Mouse (Mus musculus) CH12.LX (cell line): ENCODE results near the gene 5730480H06Rik. TPM values are rescaled to one million over a fixed set of nuclear protein-coding genes. Genes with fewer than 3 reads are reported as not detected.

Experiments
- DNase-seq: peaks from one replicate; pipeline ENCODE4 v3.0.0-alpha.2; 2013; ENCODE audit errors: extremely low read depth
- H3K27ac ChIP-seq: 2 replicates; pipeline ENCODE4 v1.5.1; 2012; ENCODE audit warnings: low read depth, mild to moderate bottlenecking, control low read depth, moderate library complexity; ENCODE audit not compliant: insufficient read depth
- H3K27me3 ChIP-seq: replicated peaks from 2 replicates; pipeline ENCODE3; 2012; ENCODE audit warnings: inconsistent platforms
- H3K36me3 ChIP-seq, 2 experiments: replicated peaks in 1 of 2; 2 replicates each; pipeline versions ENCODE3 to v1.6.1; 2012; ENCODE audit warnings: inconsistent platforms in 1 of 2, low read length in 1 of 2, mild to moderate bottlenecking in 1 of 2, mixed read lengths in 1 of 2, moderate library complexity in 1 of 2; ENCODE audit not compliant: control insufficient read depth in 1 of 2, insufficient read depth in 1 of 2
- H3K4me1 ChIP-seq, 2 experiments: 2 replicates each; pipeline ENCODE4 v1.6.1; 2012; ENCODE audit warnings: inconsistent platforms in 1 of 2, moderate library complexity in 1 of 2; ENCODE audit not compliant: insufficient read depth in 2 of 2, control insufficient read depth in 1 of 2
- H3K4me2 ChIP-seq: 2 replicates; pipeline ENCODE4 v1.6.1; 2012; ENCODE audit warnings: low read depth, mild to moderate bottlenecking, control low read depth; ENCODE audit not compliant: poor library complexity, insufficient read depth, severe bottlenecking
- H3K4me3 ChIP-seq, 3 experiments: fragments of 150-350 bp in 1 of 3; sonication (generic) in 1 of 3; replicated peaks in 1 of 3; 2 replicates each; pipeline versions ENCODE3 to v1.5.1; 2011 to 2012; ENCODE audit warnings: low read depth in 2 of 3, low read length in 2 of 3, mild to moderate bottlenecking in 2 of 3, moderate library complexity in 2 of 3, control low read depth in 1 of 3, improper control_type of control experiment in 1 of 3, inconsistent platforms in 1 of 3, mixed read lengths in 1 of 3; ENCODE audit not compliant: poor library complexity in 1 of 3
- H3K79me2 ChIP-seq: replicated peaks from 2 replicates; pipeline ENCODE4 v1.6.1; 2012; ENCODE audit warnings: mild to moderate bottlenecking, moderate library complexity; ENCODE audit not compliant: control insufficient read depth, poor library complexity, insufficient read depth, severe bottlenecking; ENCODE audit errors: extremely low read depth
- H3K9ac ChIP-seq: 2 replicates; pipeline ENCODE4 v1.6.1; 2012; ENCODE audit warnings: low read depth, mild to moderate bottlenecking, control low read depth, moderate library complexity; ENCODE audit not compliant: insufficient read depth
- H3K9me3 ChIP-seq: replicated peaks from 2 replicates; pipeline ENCODE3; 2012; ENCODE audit warnings: low read length, inconsistent platforms, mixed read lengths
- BHLHE40 ChIP-seq: IDR thresholded peaks from 2 replicates; pipeline ENCODE4 v1.6.1; 2011; ENCODE audit warnings: mild to moderate bottlenecking, low read depth, low read length, improper control_type of control experiment
- E2F4 ChIP-seq: IDR thresholded peaks from 2 replicates; pipeline ENCODE4 v1.6.1; 2011; ENCODE audit warnings: low read depth, low read length, improper control_type of control experiment; ENCODE audit not compliant: insufficient replicate concordance
- ELF1 ChIP-seq: IDR thresholded peaks from 2 replicates; pipeline ENCODE4 v1.6.1; 2014; ENCODE audit warnings: low read depth, mild to moderate bottlenecking, inconsistent platforms, low read length, improper control_type of control experiment
- GABPA ChIP-seq: IDR thresholded peaks from 2 replicates; pipeline ENCODE4 v1.6.1; 2012; ENCODE audit warnings: low read depth, low read length, improper control_type of control experiment, inconsistent platforms; ENCODE audit not compliant: insufficient replicate concordance
- HCFC1 ChIP-seq: IDR thresholded peaks from 2 replicates; pipeline ENCODE4 v1.6.1; 2012; ENCODE audit warnings: low read depth, mild to moderate bottlenecking, inconsistent platforms, low read length, improper control_type of control experiment
- MAX ChIP-seq: IDR thresholded peaks from 2 replicates; pipeline ENCODE4 v1.6.1; 2011; ENCODE audit warnings: low read length, improper control_type of control experiment
- MAZ ChIP-seq: IDR thresholded peaks from 2 replicates; pipeline ENCODE4 v1.6.1; 2012; ENCODE audit warnings: low read depth, mild to moderate bottlenecking, inconsistent platforms, low read length, improper control_type of control experiment, moderate library complexity
- MXI1 ChIP-seq: IDR thresholded peaks from 2 replicates; pipeline ENCODE4 v1.6.1; 2011; ENCODE audit warnings: mild to moderate bottlenecking, low read depth, low read length, improper control_type of control experiment
- NRF1 ChIP-seq: IDR thresholded peaks from 2 replicates; pipeline ENCODE4 v1.6.1; 2014; ENCODE audit warnings: low read depth, mild to moderate bottlenecking, inconsistent platforms, low read length, improper control_type of control experiment, moderate library complexity
- POLR2A ChIP-seq: IDR thresholded peaks from 2 replicates; pipeline ENCODE4 v1.6.1; 2011; ENCODE audit warnings: low read depth, mild to moderate bottlenecking, improper control_type of control experiment, low read length
- POLR2AphosphoS2 ChIP-seq: IDR thresholded peaks from 2 replicates; pipeline ENCODE4 v1.6.1; 2011; ENCODE audit warnings: low read depth, low read length, improper control_type of control experiment
- RAD21 ChIP-seq: IDR thresholded peaks from 2 replicates; pipeline ENCODE4 v1.6.1; 2011; ENCODE audit warnings: low read depth, mild to moderate bottlenecking, low read length, improper control_type of control experiment, moderate library complexity
- TBP ChIP-seq: conservative IDR thresholded peaks from 2 replicates; pipeline ENCODE4 v1.6.1; 2011; ENCODE audit warnings: low read depth, low read length, improper control_type of control experiment
- UBTF ChIP-seq: IDR thresholded peaks from 2 replicates; pipeline ENCODE4 v1.6.1; 2012; ENCODE audit warnings: low read depth, mild to moderate bottlenecking, inconsistent platforms, low read length, improper control_type of control experiment, moderate library complexity
- ZC3H11A ChIP-seq: IDR thresholded peaks from 2 replicates; pipeline ENCODE4 v1.6.1; 2012; ENCODE audit warnings: low read depth, mild to moderate bottlenecking, inconsistent platforms, low read length, improper control_type of control experiment
- ZKSCAN1 ChIP-seq: IDR thresholded peaks from 2 replicates; pipeline ENCODE4 v1.6.1; 2012; ENCODE audit warnings: low read depth, inconsistent platforms, low read length, improper control_type of control experiment, borderline replicate concordance
- ZMIZ1 ChIP-seq: IDR thresholded peaks from 2 replicates; pipeline ENCODE4 v1.6.1; 2012; ENCODE audit warnings: low read depth, mild to moderate bottlenecking, inconsistent platforms, low read length, improper control_type of control experiment
- dilution Hi-C: fragments of 300-500 bp; cut with MboI; formaldehyde crosslinking; loops from 2 replicates; pipeline ENCODE4 v1.14.3; 2020; ENCODE audit warnings: low sequenced_read_pairs; ENCODE audit not compliant: extremely low pct_unique_long_range_greater_than_20kb, extremely low pct_ligation_motif_present
- in situ Hi-C: fragments of 300-500 bp; cut with MboI; formaldehyde crosslinking; loops from 3 replicates; pipeline ENCODE4 v1.14.3; 2019; ENCODE audit warnings: low sequenced_read_pairs, low pct_ligation_motif_present, low pct_unique_long_range_greater_than_20kb, mixed read lengths
- polyA plus RNA-seq: library from polyadenylated mRNA; unstranded; fragments of >175 nt; gene quantifications from 2 replicates; pipeline ENCODE4 v1.2.1, GENCODE M21; 2012; ENCODE audit warnings: low read depth; ENCODE audit not compliant: insufficient read length
- total RNA-seq, 2 experiments: library from RNA; depleted of rRNA; stranded (reverse); fragments of 300-350 nt in 1 of 2; fragments of >200 nt in 1 of 2; gene quantifications; 2 replicates each; pipeline ENCODE4 v1.2.3; 2012 to 2014

Gene 5730480H06Rik
- total and polyA plus RNA-seq, 3 experiments = 10.2 to 29.2 (median 28.3) TPM

DNA sequence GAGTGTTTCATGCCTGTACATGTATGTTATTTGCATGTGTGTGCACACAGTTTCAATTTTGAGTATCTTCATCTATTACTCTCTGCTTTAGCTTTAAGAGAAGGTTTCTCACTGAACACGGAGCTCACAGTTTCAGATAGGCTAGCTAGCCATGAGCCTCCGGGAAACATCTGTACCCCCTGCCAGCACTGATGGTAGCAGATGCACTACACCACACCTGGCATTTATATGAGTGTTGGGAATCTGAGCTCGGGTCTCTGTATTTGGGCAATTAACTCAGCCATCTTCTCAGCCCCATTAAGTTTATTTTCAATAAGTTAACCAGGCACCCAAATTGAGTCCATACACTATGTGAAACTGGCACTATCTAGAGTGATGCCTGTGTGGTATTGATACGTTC lies 83.7 kb downstream of the 5730480H06Rik start:
- no peak for TF ChIP-seq ZMIZ1
- TF ChIP-seq ZKSCAN1 = no peak
- TF ChIP-seq MAZ = no peak
- TF ChIP-seq POLR2AphosphoS2 = no peak
- no peak overlapping the region for H3K9ac ChIP-seq
- H3K36me3 ChIP-seq = peaks cover 0 to 27% of the 10 kb centered on the region in 2 experiments
- in situ Hi-C loops = no loop called here
- no peaks in the 10 kb centered on the region for H3K27me3 ChIP-seq
- no peak overlapping the region for H3K27ac ChIP-seq
- H3K4me2 ChIP-seq = no peak overlapping the region
- no peaks in the 10 kb centered on the region for H3K4me1 ChIP-seq
- no peak overlapping the region for H3K4me3 ChIP-seq
- DNase-seq = no peak
- H3K9me3 ChIP-seq = no peaks in the 10 kb centered on the region
- H3K79me2 ChIP-seq = no peaks in the 10 kb centered on the region
- dilution Hi-C loops = no loop called here

- Histone ChIP-seq H3K9ac (no peak overlapping the region), H3K27me3 (no peaks in the 10 kb centered on the region), H3K9me3 (no peaks in the 10 kb centered on the region), H3K4me1 (no peaks in the 10 kb centered on the region), H3K4me3 (no peak overlapping the region), H3K27ac (no peak overlapping the region), H3K36me3 (peaks cover 0 to 27% of the 10 kb centered on the region in 2 experiments), H3K79me2 (no peaks in the 10 kb centered on the region), H3K4me2 (no peak overlapping the region)
- TF ChIP-seq ZC3H11A (no peak), NRF1 (no peak), RAD21 (no peak), MAX (no peak), E2F4 (no peak), GABPA (no peak), TBP (no peak), UBTF (no peak), BHLHE40 (no peak), MAZ (no peak), POLR2AphosphoS2 (no peak), ELF1 (no peak), MXI1 (no peak), POLR2A (no peak), HCFC1 (no peak)
- no peak for DNase-seq
- in situ Hi-C loops (no loop called here), dilution Hi-C loops (no loop called here)
These were observed 84.5 kb downstream of the 5730480H06Rik start for GRCm38 (mm10) chr5:48412261-48412660.
